Comparison of ENCODE assay signal across 1 mouse cellular context in the genomic region with DNA sequence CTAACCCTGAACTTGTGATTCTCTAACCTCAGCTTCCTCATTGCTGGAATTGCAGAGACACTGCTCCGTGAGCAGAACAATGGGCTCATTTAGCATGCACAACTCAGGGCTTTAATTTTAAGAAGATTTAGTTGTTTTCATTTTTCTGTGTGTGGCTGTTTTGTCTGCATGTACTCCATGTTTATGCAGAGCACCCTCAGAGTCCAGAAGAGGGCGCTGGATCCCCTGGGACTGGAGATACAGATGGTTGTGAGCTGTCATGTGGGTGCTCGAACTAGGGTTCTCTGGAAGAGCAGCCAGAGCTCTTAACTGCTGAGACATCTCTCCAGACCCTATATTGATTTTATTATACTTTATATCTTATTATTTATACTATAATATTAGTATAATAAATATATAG.
TF ChIP-seq lines count a peak whose summit lies in the region.

No protein-coding gene starts in this region.

TF ChIP-seq in MEL, 35 proteins besides CTCF, POLR2A, EP300 and RAD21 (continued from another document):
- TF ChIP-seq SMC3 (IDR thresholded peaks at IDR 0.05; ENCODE audit: low read depth, low read length), result peak; percentile 27
